Mouse (Mus musculus): ENCODE results near the gene Rps19. TPM values are rescaled to one million over a fixed set of nuclear protein-coding genes. Genes with fewer than 3 reads are reported as not detected.

Gene Rps19
- polyA plus RNA-seq, 1 experiment, result 452 TPM

DNA sequence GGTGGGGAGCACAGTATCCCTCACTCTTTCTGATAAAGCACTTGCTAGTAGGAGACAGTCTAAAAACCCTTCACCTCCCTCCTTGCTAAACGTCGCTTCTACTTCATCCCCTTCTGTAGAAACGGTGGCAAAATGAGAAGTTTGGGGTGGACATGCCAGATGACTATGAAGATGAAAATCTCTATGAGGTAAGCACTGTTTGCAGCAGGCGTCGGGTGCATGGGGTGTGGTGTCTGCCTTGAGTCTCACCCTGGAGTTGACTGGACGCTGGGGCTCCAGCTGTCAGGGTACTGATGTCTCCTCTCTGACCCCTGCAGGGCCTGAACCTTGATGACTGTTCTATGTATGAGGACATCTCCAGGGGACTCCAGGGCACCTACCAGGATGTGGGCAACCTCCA, 16.9 kb downstream of the Rps19 start:
- WGBS, result 61% methylated on average over 6 of the region's 6 CpGs

DNA sequence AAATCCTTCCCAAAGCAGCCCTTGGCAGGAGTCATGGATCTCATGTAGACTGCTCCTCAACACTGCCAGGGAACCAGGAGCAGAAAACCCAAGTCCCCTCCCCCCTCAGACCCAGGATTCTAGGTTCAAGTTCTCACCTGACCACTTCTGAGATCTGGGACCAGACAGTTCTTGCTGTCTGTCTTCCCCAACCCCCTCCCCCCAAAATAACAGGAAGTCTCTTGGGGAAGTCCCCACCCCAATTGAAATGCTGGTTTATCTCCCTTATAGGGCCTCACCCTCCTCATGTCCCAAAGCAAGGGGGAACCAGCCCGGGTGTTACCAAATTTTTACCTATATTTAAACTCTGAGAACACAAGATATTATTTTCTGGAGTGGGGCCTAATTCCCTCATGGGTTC, 17.7 kb downstream of the Rps19 start:
- H3K4me1 ChIP-seq (ENCODE audit: control insufficient read depth, insufficient read depth, low read length), result peaks cover 18% of the 10 kb centered on the region
- 15% methylated on average over 1 of the region's 1 CpGs for WGBS
- no peak overlapping the region for H3K4me3 ChIP-seq (replicated peaks; ENCODE audit: extremely low read depth, low read depth, low read length)
- TF ChIP-seq CTCF (IDR thresholded peaks at IDR 0.05; ENCODE audit: insufficient read depth, low read length), result no peak
- TF ChIP-seq POLR2A (IDR thresholded peaks at IDR 0.05; ENCODE audit: borderline replicate concordance, extremely low read depth, low read depth, low read length), result no peak
- no peak for DNase-seq

More for the DNA sequence above, 16.9 kb downstream of the Rps19 start:
- no peak for DNase-seq
- no peak for TF ChIP-seq POLR2A (IDR thresholded peaks at IDR 0.05; ENCODE audit: borderline replicate concordance, extremely low read depth, low read depth, low read length)
- TF ChIP-seq CTCF (IDR thresholded peaks at IDR 0.05; ENCODE audit: insufficient read depth, low read length), result no peak
- no peak overlapping the region for H3K4me3 ChIP-seq (replicated peaks; ENCODE audit: extremely low read depth, low read depth, low read length)
- peaks cover 11% of the 10 kb centered on the region for H3K4me1 ChIP-seq (ENCODE audit: control insufficient read depth, insufficient read depth, low read length)

DNA sequence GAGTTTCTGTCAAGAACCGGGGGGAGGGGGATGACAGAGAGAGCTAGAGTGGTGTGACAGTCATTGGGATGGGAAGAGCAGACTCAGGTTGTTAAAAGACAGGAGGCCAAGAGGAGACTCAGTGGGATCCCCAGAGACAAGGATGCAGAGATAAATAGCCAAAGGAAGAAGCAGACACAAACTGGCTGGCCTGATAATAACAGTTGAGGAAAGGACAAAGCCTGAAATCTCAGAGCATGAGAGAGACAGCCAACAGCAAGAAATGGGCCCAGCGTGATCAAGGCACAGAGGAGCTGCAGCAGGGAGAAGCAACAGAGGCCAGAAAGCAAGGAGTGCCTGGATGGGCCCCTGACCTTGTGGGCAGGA, 18.1 kb downstream of the Rps19 start:
- TF ChIP-seq CTCF (IDR thresholded peaks at IDR 0.05; ENCODE audit: insufficient read depth, low read length) (no peak), POLR2A (IDR thresholded peaks at IDR 0.05; ENCODE audit: borderline replicate concordance, extremely low read depth, low read depth, low read length) (no peak)
- WGBS, result 24% methylated on average over 2 of the region's 2 CpGs
- peak overlapping the region; percentile 69 for H3K4me3 ChIP-seq (replicated peaks; ENCODE audit: extremely low read depth, low read depth, low read length)
- peaks cover 22% of the 10 kb centered on the region for H3K4me1 ChIP-seq (ENCODE audit: control insufficient read depth, insufficient read depth, low read length)
- no peak for DNase-seq

DNA sequence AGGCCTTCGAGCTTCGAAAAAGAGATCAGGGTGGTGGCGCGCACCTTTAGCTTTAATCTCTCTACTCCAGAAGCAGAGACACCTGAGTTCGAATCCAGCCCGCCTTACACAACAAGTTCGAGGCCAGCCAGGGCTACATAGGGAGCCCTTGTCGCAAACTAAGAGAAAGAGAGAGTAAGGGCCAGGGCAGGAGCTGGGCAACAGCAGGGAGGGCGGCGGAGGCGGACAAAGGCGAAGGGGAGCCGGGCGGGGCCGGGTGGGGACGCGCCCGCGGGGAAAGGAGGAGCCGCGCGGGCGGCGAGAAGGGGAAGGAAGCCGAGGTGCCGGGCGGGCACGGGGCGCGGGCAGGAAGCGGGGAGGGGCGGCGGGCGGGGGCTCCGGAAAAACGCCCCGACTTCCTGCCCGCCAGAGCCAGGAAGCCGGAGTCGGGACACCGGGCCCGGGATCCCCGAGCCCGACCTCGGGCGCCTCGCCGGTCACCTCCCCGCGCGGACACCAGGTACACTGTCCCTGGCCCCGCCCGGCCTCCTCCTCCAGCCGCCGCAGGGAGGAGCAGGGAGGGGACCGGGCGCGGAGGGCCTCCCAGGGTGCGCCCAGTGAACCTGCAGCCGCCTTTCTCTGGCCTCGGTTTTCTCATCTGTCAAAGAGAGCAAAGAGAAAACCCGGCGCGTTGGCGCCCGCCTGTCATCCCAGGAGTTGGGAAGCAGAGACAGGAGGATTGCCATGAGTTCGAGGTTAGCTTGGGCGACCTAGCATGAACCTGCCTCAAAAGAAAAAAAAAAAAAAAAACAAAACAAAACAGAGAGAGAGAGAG, 18.7 kb downstream of the Rps19 start, which contains the start of gene Arhgef1:
Gene Arhgef1 (plus strand): TSS at position 283 of the 814 bp plus-strand sequence.
- Histone ChIP-seq H3K4me3 (replicated peaks; ENCODE audit: extremely low read depth, low read depth, low read length) (peak within 1 kb of the TSS; percentile 69), H3K4me1 (ENCODE audit: control insufficient read depth, insufficient read depth, low read length) (peaks cover 23% of the 10 kb centered on the region)
- 2% methylated on average over 65 of the region's 68 CpGs for whole genome bisulfite sequencing
- no peak for TF ChIP-seq CTCF (IDR thresholded peaks at IDR 0.05; ENCODE audit: insufficient read depth, low read length)
- TF ChIP-seq POLR2A (IDR thresholded peaks at IDR 0.05; ENCODE audit: borderline replicate concordance, extremely low read depth, low read depth, low read length), result peak; percentile 38; the same call in 1 of the 2 replicates
- peak; percentile 77 for DNase-seq

DNA sequence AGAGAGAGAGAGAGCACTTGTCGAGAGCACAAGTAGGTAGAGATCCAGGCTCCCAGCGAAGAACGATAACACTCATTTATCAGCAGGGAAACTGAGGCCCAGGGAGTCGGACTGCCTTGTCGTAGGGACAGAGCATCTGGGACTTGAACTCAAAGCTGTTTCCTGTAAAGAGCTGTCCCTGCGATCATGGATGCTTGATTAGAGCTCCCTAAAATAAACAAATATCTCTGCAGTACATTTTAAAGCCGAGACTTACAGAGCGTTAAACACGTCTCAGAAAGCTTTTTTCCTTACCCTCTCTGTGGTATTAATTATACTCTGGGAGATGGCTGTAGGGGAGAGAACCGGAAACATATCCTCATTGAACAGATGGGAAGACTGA, 19.3 kb downstream of the Rps19 start:
- no peak for DNase-seq
- H3K4me1 ChIP-seq (ENCODE audit: control insufficient read depth, insufficient read depth, low read length), result peaks cover 23% of the 10 kb centered on the region
- TF ChIP-seq CTCF (IDR thresholded peaks at IDR 0.05; ENCODE audit: insufficient read depth, low read length), result no peak
- no peak for TF ChIP-seq POLR2A (IDR thresholded peaks at IDR 0.05; ENCODE audit: borderline replicate concordance, extremely low read depth, low read depth, low read length)
- 3% methylated on average over 10 of the region's 10 CpGs for whole genome bisulfite sequencing
- H3K4me3 ChIP-seq (replicated peaks; ENCODE audit: extremely low read depth, low read depth, low read length), result peak overlapping the region; percentile 64

DNA sequence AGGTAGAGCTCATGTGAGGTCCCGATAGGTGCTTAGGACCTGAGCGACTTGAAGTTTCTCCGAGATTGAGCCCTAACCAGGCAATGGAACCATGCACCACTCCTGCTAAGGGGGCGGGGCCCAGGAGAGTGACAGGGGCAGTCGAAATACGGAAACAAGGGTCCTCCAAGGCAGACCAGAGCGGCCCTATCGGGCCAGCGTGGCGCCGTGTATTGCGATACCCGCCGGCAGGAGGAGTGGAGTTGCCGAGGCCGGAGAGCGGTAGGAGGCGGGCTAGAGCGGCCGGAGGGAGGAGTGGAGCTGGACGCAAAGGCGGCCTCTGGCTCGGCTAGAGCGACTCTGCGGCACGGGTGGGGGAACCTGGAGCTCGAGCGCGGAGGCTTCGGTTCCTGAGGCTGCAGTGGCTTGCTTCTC, 19.9 kb downstream of the Rps19 start:
- H3K4me3 ChIP-seq (replicated peaks; ENCODE audit: extremely low read depth, low read depth, low read length), result peak overlapping the region; percentile 75

DNA sequence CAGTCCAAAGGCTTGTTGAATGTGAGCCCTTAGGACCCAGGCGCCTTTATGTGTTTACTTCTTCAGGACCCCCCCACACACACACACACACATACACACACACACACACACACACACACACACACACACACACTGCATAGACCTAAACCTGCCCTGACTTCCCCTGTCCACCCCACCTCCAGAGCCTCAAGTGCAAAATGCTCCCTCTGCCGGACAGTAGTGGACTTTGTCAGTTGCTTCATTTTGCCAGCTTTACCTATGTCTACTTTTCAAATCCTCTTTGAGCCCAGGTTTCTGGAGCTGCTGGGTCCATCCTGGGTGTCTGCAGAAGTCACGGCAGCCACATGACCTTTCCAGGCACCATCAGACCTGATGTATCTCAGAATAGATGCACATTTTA, 20.8 kb downstream of the Rps19 start:
- TF ChIP-seq POLR2A (IDR thresholded peaks at IDR 0.05; ENCODE audit: borderline replicate concordance, extremely low read depth, low read depth, low read length) (no peak), CTCF (IDR thresholded peaks at IDR 0.05; ENCODE audit: insufficient read depth, low read length) (peak; percentile 77)
- peaks cover 23% of the 10 kb centered on the region for H3K4me1 ChIP-seq (ENCODE audit: control insufficient read depth, insufficient read depth, low read length)
- peak overlapping the region; percentile 75 for H3K4me3 ChIP-seq (replicated peaks; ENCODE audit: extremely low read depth, low read depth, low read length)
- peak; percentile 53 for DNase-seq
- WGBS, result 11% methylated on average over 3 of the region's 3 CpGs

More for the DNA sequence above, 19.9 kb downstream of the Rps19 start:
- TF ChIP-seq CTCF (IDR thresholded peaks at IDR 0.05; ENCODE audit: insufficient read depth, low read length), result no peak
- TF ChIP-seq POLR2A (IDR thresholded peaks at IDR 0.05; ENCODE audit: borderline replicate concordance, extremely low read depth, low read depth, low read length), result peak; percentile 59; the same call in 1 of the 2 replicates
- H3K4me1 ChIP-seq (ENCODE audit: control insufficient read depth, insufficient read depth, low read length), result peaks cover 23% of the 10 kb centered on the region
- 0% methylated on average over 30 of the region's 30 CpGs for WGBS
- DNase-seq, result peak; percentile 91

DNA sequence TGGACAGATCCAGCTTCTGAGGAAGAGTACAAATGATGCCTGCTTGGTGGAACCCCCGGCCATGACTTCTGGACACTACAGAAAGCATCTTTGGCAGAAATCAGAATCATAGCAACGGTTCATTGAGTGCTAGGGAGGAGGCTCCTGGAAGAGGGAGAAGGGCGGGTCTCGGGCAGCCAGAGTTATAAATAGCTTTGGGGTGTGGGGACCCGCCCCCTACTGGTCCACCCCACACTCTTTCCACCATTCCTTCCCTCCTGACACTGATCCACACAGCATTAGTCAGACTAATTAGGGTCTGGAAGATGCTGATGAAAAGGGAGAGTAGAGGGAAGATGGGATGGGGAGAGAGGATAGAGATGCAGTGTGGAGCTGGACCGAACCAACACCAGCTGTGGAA, 22.4 kb downstream of the Rps19 start:
- Histone ChIP-seq H3K4me1 (ENCODE audit: control insufficient read depth, insufficient read depth, low read length) (peaks cover 23% of the 10 kb centered on the region), H3K4me3 (replicated peaks; ENCODE audit: extremely low read depth, low read depth, low read length) (no peak overlapping the region)
- DNase-seq, result no peak
- 15% methylated on average over 6 of the region's 6 CpGs for WGBS
- TF ChIP-seq POLR2A (IDR thresholded peaks at IDR 0.05; ENCODE audit: borderline replicate concordance, extremely low read depth, low read depth, low read length) (no peak), CTCF (IDR thresholded peaks at IDR 0.05; ENCODE audit: insufficient read depth, low read length) (no peak)

DNA sequence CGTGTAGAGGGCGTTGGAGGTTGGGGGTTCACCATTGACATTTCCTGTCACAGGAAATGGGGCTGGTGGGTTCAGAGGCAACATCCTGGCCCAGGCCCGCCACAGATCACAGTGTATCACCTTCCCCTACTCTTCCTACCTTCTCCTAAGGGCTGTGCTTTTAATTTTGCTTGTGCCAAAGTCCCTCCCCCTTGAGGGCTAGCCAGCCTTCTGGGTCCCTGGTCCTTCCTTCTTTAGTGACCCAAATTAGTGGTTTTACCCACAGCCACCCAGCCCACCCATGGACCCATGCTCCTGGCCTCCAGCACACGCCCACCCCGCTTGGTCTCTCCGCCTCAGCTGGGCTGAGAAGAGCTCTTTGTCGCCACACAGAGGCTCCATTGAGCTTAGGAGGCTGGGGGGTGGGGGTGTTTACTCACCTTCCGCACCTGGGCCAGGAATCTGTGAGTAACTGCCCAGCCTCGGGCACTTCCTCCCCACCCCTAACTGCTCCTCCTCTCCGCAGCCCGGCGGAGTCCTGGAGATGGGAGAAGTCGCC, 23.1 kb downstream of the Rps19 start:
- TF ChIP-seq CTCF (IDR thresholded peaks at IDR 0.05; ENCODE audit: insufficient read depth, low read length) (no peak), POLR2A (IDR thresholded peaks at IDR 0.05; ENCODE audit: borderline replicate concordance, extremely low read depth, low read depth, low read length) (0 out of 2 replicates have a peak, but pooled peaks have one; percentile 6)
- WGBS, result 25% methylated on average over 13 of the region's 13 CpGs
- peak; percentile 55 for DNase-seq
- peaks cover 20% of the 10 kb centered on the region for H3K4me1 ChIP-seq (ENCODE audit: control insufficient read depth, insufficient read depth, low read length)
- peak overlapping the region; percentile 25 for H3K4me3 ChIP-seq (replicated peaks; ENCODE audit: extremely low read depth, low read depth, low read length)

All from lung, adult 2 months (tissue).